Mouse (Mus musculus) left cerebral cortex, postnatal 4 days (tissue): ENCODE measurements around the gene F11. TPM values are rescaled to one million over a fixed set of nuclear protein-coding genes. Genes with fewer than 3 reads are reported as not detected.

ENCODE experiments used
- DNase-seq: peaks from one replicate; pipeline ENCODE4 v3.0.0-alpha.2; 2022
- intact Hi-C: fragments of 180-260 bp; cut with DNase I; formaldehyde crosslinking; loops from one replicate; pipeline ENCODE4 v1.15.1; 2025
- total RNA-seq, 2 experiments: library from RNA; stranded (reverse); gene quantifications; 2 replicates each; pipeline ENCODE4 v1.2.3; 2021

Gene F11
- total RNA-seq = not detected

DNA sequence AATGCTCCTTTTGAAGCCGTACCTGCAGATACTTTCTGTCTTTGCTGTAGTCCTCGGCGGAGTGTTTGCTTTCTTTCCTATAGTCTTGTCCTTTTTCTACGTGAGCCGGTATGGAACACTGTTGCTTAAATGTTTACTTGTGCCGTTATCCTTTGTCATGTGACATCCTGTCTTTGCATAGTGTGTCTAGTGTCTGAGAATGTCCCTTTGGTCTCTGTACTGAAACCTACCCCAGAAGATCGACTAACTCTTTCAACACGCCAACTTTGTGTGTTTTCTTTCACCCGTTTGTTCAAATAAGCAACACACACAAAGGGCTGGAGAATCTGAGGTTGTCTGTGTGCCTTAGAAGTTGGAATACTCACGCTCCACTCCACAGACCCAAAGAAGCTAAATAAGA is at the start of gene F11:
TSS of gene F11 (minus strand) at position 112 of the 400 bp plus-strand sequence.
- no peak for DNase-seq
- intact Hi-C loops = no loop called here

GRCm38 (mm10) chr8:45310967-45311366 is 49.1 kb upstream of the F11 start:
- DNase-seq = no peak
- intact Hi-C loops = no loop called here

GRCm38 (mm10) chr8:45308366-45308765 is 46.5 kb upstream of the F11 start, which contains the start of gene Gm45753:
TSS of gene Gm45753 (minus strand) at chr8:45308466.
- intact Hi-C loops = no loop called here
- DNase-seq = no peak

GRCm38 (mm10) chr8:45305479-45305878 is 43.6 kb upstream of the F11 start:
- intact Hi-C loops = no loop called here
- DNase-seq = no peak

GRCm38 (mm10) chr8:45304354-45304753 is 42.5 kb upstream of the F11 start:
- DNase-seq = no peak
- intact Hi-C loops = no loop called here

DNA sequence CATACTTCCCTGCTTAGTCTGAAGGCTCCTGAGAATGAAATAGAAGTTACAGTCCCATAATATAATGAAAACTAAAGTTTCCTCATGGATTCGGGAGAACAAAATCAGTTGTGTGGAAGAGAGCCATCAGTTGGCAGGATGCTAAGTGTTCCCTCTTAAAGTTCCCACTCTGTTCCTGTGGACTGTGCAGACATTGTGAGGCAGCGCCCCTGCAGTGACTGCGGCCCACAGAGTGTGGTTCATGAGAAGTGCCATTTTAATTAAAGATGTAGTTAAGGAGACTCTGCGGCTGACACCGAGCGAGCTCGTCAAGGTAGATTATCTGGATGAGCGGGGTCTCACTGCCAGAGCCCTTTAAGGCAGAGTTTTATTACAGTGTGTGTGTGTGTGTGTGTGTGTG is 40.6 kb upstream of the F11 start:
- DNase-seq = peak; percentile 4

GRCm38 (mm10) chr8:45295276-45295675 is 33.4 kb upstream of the F11 start:
- intact Hi-C loops = no loop called here
- DNase-seq = no peak

More for the DNA sequence above, 40.6 kb upstream of the F11 start:
- intact Hi-C loops = no loop called here

GRCm38 (mm10) chr8:45294687-45295086 is 32.9 kb upstream of the F11 start, which contains the start of gene Klkb1:
TSS of gene Klkb1 (minus strand) at chr8:45294859.
- intact Hi-C loops = no loop called here
- no peak for DNase-seq

- peak; percentile 73 for DNase-seq
- intact Hi-C loops = no loop called here
These were observed 30.0 kb upstream of the F11 start for GRCm38 (mm10) chr8:45291790-45292189.

DNA sequence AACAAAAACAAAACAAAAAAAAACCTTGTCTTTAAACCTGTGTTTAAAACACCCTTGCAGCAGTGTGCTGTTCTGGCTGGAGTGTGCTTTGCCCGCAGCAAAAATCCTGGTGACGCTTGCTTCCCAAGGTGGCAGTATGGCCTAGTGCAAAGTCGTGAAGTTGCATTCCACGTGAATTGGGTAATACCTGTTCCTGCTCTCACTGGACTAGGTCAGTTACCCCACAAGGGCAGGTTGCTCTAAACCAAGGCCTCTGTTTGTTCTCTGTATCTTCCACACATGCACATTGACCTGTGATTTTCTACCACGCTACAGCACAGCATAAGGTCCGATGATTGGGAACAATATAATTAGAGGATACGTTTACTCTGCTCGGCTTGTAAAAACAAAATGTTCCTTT is 19.8 kb upstream of the F11 start:
- intact Hi-C loops = no loop called here
- no peak for DNase-seq

DNA sequence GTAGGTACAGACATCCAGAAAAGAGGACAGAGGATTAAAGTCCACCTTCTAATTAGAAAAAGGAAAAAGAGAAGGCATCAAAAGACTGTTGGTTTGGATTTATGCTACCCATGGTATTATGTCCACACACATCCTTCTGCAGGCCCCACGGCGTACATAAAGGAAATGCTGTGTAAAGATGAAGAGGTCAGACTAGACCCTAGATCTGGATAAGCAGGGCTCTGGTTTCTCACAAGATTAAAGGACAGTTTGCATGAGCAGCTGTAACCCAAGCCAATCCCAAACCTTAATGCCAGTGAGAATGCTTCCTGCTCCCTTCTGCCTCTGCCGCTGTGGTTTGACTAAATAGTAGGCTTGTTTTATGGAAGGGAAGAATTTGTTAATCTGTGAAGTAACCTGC is 15.6 kb upstream of the F11 start:
- intact Hi-C loops = no loop called here
- no peak for DNase-seq

DNA sequence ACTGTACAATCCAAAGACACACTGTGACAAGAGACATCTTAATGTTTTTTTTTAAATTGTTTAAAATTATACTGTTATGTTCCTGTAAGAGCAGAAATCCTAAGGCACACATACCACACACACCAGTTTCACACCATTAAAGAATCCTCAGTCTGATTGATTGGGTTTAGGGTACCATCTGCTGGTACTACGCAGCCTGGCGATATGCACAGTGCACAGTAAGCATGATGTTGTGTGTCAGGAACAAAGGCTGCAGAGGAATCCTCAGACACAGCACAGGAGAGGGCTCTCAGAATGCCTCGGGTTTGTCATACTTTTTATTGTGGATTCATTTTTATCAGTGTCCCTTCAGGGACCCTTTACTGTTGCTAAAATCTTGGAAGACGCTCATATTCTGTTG is 12.5 kb upstream of the F11 start:
- intact Hi-C loops = no loop called here
- no peak for DNase-seq

- no peak for DNase-seq
- intact Hi-C loops = no loop called here
These were observed 7.2 kb upstream of the F11 start for GRCm38 (mm10) chr8:45269056-45269455.

DNA sequence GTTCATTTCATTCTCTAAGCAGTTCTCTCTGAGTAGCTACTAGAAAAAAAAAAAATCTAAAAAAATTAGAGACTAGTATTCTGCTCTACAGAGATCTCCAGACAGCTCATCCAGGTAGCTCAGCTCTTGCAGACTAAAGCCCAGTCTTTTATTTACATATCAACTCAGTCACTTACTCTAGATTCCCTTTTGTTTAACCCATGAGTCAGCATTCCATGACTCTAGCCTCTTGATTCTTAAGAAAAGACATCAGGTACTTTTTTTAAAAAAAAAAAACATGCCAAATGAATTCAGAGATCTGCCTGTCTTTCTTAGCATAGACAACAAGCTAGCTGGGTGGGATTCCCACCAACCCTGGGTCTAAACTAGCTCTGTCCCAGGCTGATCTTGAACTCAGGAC is 6.7 kb upstream of the F11 start:
- intact Hi-C loops = no loop called here
- DNase-seq = no peak

DNA sequence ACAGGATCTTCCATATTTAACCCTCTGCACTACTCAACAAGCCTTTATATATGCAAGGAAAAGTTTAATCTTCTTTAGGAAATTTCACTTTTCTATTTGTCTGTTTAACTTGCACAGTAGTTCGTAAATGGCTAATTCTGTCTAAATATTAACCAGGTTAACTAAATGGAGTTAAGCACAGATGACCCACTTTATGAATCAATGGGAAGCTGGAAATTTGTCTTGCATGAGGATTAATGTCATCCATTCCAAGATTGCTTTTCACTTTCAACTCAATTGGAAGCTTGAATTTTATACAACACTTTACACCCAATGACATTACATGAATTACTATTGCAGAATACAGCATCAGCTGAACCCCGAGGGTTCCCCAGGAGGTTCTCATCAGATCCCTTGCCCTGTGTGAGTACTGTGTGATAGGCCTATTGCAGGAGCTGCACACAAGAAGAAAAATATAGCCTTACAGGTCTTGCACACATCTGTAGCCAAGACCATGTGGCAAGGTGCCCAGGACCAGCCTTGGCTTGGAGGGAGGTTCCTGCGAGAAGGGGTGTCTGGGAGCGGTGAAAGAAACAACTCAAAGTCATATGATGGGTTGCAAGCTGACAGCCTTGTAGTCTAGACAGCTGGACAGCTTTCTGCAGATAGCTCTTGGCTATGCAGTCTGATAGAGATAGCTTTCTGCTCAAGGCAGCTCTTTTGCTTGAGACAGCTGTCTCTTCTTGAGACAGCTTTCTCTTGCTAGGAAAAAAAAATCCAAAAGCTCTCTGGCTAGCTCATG is 6.0 kb upstream of the F11 start:
- DNase-seq = peak; percentile 27
- intact Hi-C loops = no loop called here

- intact Hi-C loops = no loop called here
- no peak for DNase-seq
These were observed 5.2 kb upstream of the F11 start for GRCm38 (mm10) chr8:45266993-45267392.

DNA sequence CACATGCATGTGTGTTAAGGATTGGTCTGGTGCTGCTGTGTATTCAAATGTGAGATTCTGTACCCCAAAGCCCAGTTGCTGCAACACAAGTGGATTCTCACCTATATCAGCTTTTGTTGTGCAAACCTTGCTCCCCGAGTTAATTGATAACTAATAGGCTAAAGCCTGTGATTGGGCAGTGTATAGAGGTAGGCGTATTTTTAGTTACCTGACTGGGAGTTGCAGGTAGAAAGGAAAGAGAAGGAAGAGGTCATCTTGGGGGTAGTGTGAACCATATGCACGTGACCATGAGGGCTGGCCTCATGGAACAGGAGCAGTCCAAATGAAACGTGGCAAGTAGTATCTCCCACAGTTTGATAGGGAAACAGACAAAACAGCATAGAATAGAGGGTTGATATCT is 3.1 kb upstream of the F11 start:
- intact Hi-C loops = no loop called here
- no peak for DNase-seq

GRCm38 (mm10) chr8:45262851-45263250 is 1.0 kb upstream of the F11 start:
- intact Hi-C loops = no loop called here
- DNase-seq = no peak

- no peak for DNase-seq
- intact Hi-C loops = no loop called here
These were observed 3.4 kb downstream of the F11 start for GRCm38 (mm10) chr8:45258421-45258820.

- DNase-seq = no peak
- intact Hi-C loops = no loop called here
These were observed 6.8 kb downstream of the F11 start for GRCm38 (mm10) chr8:45255040-45255439.

DNA sequence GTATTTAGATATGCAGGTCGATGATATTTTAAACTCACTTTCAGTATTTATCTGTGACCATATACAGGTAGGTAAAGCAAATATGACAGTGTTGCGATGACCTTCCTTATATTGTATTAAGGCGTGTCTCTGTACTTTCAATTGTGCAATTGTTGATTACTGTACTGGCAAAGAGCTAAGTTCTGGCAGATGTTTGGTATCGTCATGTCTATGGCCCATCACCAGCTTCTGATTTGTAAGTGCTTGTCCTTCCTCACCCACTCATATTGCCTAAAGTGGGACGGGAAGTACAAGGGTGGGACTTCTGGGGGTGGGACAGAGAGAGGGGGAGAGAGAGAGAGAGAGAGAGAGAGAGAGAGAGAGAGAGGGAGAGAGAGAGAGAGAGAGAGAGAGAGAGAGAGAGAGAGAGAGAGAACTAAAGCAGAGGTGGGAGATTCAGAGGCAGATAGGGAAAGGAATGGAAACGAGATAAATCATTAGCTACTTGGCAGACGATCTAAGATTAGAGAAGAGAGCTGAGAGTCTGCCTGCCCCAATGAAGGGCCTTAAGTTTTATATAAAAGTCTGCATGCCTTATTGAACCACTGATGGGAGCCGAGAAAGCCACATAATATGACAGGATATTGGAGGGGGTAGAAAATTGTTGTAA is 7.5 kb downstream of the F11 start:
- no peak for DNase-seq
- intact Hi-C loops = no loop called here

GRCm38 (mm10) chr8:45253586-45253985 is 8.2 kb downstream of the F11 start:
- intact Hi-C loops = no loop called here

More at GRCm38 (mm10) chr8:45253586-45253985, 8.2 kb downstream of the F11 start:
- DNase-seq = no peak
